Mouse (Mus musculus) skeletal muscle tissue, adult 2 months (tissue): ENCODE results near the gene Tbcb.
"Not testable (repeated sequence)": the region's sequence is repeated elsewhere in the genome, so short reads cannot be mapped to it uniquely, and the experiment has no call there.

ENCODE experiments used
- DNase-seq: peaks from one replicate; pipeline ENCODE4 v3.0.0-alpha.2; 2012; ENCODE audit warnings: low read depth, low spot score

Gene Tbcb

DNA sequence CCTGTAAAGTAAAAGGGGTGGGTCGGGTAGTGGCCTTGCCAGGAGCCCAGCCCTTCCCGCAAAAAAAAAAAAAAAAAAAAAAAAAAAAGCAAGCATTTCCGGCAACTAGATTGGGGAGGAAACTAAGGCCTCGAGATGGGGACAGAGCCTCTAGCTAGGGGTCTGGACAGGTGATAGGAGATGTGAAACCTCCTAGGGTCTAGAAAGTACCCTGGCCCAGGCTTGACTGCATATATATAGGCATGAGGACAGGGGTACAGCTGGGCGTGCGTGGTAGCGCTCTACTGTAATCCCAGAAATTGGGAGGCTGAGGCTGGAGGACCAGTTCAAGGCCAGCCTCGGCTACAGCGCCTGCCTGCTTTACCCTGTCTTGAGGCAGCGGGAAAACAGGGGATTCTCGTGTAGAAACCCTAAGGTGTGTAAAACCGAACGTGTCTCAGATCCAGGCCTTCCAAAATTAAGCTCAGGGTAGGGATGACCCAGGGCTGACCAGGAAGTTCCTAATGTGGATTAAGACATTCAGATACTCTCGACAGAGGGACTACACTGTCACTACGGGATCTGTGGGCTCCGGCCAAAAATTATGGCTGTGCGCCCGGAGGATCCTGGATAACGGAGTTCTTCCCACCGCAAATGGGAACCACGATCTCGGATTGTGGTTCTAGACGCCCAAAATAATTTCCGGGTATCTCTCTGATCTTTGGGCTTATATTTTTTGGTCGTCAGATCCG is 37.8 kb downstream of the Tbcb start:
- DNase-seq: no peak

DNA sequence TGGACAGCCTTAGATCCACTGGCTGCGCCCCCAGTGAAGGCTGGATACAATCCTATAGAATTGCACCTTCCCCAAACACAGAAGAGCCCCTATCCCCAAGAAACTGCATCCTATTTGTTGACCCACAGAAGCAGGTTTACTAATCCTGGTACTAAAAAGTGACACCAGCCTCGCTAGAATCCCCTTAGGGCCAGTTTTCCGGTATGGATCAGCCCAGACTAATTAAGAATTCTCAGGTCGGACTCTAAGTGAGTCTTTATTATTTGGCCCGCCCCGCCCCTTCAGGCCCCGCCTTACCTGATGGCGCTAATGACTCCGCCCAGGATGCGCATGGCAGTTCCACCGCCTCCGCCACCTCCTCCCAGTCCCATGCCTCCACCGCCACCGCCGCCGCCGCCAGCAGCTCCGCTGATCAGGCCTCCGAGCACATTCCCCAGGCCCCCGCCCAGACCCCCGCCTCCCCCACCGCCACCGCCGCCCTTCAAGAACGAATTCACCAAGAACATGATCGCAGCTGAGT is 38.4 kb downstream of the Tbcb start:
- peak; percentile 60 for DNase-seq

DNA sequence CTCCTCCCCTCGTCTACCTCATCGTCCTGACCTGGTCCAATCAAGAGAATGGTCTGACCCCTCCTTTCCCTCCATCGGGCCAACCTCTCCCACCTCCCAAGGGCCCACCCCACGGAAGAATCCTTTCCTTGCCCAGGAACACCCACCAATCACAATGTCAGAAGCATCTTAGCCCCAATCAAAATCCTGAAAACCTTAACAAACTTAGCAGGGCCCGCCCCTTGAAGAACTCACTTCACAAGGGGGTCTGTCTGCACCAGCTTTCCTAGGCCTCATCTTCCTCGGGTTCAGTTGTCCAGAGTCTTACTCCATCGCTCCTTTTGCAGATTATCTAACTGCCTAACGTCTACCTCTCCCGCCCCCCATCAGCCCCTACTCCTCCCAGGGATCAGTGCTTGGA is 39.1 kb downstream of the Tbcb start:
- DNase-seq: no peak

DNA sequence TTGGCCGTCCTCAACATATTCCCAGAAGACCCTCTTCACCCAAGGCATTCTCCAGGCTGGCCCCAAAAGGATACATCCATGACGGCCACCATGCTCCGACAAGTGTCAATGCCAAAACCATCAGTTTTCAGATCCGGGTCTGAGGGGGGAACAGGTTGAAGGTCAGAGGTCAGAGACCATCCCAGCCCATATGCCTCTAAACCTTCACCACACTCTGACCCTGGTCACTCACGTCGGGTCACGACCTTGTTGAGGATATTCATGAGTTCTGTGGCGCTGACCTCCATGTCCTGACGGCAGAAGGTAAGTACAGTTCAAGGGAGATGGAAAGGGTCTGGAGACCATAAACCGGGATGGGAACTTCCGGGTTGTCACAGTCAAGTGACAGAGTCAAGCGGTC is 40.0 kb downstream of the Tbcb start:
- DNase-seq: no peak

DNA sequence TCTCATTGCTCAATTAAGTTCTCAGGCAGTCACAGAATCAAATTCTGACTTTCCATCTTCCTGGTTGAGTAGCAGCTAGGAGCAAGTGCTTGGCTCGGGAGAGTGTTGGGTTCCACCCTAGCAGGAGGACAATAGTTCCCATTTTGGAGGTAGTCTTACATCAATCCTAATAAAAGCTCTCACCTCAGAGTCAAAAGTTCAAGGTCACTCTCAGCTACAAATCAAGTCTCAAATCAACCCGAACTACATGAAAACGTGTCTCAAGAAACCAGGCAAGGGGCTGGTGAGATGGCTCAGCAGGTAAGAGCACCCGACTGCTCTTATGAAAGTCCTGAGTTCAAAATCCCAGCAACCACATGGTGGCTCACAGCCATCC is 43.0 kb downstream of the Tbcb start:
- DNase-seq: no peak

DNA sequence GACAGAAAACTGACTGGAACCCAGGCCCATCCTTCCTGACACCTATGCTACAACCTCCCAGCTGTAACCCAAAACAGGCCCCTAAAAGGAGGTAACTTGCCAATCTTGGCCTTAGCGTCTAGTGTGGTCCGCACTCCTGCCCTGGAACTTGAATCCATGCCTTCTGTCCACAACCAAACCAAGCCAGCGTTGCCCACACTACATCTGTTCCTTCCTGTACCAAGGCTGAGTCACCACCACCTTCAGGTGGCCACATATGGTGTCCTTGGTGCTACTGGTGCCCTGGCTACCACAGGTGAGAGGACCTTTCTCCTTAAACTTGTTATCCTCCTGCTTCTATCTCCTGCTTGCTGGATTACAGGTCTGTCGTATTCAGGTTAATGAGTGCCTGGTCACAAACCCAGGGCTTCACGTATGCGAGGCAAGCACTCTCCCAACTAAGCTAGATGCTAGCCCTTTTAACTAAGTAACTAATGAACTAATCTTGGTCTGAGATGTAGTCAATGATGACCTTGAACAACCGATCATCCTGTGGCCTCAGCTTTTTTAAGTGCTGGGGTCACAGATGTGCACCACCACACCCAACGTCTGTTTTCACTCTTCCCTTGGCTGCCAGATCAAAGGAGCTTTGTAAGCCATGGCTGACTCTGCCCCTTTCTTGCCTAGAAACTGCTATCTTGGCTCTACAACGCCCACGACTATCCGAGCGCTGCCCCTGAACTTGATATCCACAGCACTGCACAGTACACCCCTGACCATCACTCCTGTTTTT is 43.5 kb downstream of the Tbcb start:
- DNase-seq: no peak

DNA sequence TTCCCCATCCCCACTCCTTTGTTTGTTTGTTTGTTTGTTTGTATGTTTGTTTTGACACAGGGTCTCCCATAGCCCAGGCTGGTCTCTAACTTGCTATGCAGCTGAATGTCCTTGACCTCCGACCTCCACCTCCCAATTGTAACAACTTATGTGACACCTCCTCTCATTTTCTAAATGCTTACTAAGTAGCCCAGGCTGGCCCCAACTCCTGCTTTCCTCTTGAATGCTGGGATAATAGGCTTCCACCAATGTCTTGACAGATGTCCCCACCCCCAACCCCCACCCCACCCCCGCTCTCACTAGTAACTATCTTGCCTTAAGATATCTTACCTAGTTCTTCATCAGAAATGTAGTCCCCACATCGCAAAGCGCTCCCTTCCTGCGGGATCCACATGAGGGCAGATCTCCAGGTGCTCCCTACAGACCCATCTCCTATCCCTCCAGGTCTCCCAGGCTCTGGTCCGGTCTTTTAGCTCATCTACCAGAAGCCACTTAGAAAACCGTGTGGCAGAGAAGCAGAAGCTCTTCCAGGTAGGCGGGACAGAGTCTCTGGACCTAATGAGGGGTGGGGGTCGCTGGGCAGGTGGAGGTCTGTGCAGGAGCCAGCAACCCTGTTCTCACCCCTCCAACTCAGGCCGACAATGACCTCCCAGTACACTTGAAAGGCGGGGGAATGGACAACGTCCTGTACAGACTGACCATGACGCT is 47.3 kb downstream of the Tbcb start:
- DNase-seq: no peak

DNA sequence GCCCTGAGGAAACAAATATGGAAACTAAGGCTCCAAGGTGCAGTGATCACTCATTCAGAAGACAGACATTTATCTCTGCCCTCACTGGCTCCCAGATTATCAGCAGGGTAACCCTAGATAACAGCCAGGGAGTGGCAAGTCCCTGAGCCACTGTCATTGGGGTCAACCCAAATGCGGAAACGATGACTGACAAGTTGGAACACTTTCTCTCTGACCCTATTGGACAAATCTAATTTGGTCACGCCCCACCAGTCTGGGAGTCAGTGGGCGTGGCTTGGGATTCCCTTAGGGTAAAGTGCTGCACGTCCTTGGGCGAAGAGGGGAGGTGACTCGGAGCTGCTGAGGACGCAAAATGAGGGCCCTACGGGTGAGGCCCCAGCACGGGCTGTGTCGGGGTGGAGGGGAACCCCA is 48.2 kb downstream of the Tbcb start, which contains the start of gene Cox7a1:
Gene Cox7a1, plus strand, starts transcription at position 266 of the 411 bp plus-strand sequence.
- peak; percentile 97 for DNase-seq

DNA sequence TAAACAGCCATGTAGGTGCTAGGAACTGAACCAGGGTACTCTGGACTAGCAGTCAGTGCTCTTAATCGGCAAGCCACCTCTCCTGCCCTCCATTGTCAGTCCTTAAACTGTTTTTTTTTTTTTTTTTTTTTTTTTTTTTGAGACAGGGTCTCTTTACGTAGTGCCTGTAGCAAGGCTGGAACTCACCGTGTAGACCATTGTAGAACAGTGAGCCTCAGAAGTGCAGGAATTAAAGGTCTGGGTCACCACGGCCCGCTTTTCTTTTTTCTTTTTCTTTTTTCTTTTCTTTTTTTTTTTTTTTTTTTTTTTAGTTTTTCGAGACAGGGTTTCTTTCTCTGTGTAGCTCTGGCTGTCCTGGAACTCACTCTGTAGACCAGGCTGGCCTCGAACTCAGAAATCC is 48.9 kb downstream of the Tbcb start:
- not testable (repeated sequence) for DNase-seq

DNA sequence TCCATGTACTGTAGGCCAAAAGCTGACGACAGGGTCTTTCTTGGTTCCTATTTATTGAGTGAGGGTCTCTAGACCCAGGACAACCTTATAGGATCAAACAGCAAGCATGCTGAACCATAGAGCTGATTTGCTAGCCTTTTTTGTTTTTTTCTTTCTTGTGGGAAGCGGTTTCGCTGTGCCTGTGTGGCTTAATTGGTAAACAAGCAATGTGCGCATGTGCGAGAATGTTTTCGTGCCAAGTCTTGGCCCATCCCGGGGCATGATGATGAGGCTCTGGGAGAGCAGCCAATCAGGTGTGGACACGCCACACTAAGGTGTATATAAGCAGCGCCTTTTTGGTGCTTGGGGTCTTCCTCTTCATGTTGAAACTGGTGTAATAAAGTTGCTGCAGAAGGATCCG is 50.1 kb downstream of the Tbcb start:
- not testable (repeated sequence) for DNase-seq

DNA sequence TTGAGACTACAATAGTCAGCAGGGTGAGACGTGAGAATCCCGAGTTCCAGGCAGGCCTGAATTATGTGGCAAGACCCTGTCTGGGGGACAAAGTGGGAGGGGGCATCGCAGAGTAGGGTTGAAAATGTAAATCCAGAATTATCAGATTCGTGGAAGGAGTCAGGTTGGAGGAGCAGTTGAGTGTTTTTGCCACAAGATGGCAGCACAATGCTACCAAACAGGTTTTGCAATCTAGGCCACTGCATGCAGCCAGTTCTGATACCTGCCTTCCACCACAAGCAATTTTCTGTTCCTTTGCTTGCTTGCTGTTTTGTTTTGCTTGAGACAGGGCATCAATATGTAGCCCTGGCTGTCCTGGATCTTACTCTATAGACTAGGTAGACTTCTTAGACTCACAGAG is 50.8 kb downstream of the Tbcb start:
- DNase-seq: peak; percentile 73

DNA sequence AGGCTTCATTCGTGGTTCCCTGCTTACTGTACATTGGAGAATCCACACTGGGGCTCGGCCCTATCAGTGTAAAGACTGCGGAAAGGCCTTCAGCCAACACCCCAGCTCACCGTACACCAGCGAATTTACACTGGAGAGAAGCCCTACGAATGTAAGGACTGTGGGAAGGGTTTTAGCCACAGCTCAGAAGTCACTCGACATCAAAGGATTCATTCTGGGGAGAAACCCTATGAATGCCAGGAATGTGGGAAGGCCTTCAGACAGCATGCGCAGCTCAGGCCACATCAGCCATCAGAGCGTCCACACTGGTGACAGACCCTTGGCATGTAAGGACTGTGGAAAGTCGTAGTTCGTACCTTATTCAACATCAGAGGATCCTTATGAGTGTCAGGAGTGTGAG is 53.8 kb downstream of the Tbcb start:
- no peak for DNase-seq

DNA sequence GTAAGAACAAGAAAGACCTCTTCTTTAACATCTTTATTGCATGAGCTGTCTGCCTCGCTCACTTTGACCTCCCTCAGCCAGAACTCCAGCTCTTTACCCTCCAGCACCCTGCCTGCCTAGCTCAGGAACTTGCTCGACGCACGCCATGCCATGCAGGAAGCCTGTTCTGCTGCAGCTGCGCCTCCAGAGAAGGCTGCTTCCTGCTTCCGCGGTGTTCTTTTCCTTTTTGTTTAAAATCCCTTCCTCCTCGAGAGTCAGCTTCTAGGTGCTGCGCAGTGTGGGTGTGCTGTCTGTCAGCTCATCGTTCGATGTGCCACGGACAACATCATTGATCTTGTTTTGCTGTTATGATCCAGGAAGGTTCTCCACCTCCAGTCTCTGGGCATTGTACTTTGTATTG is 55.6 kb downstream of the Tbcb start:
- no peak for DNase-seq
